Mouse (Mus musculus): ENCODE measurements around the gene Cntn2. TPM values are rescaled to one million over a fixed set of nuclear protein-coding genes. Genes with fewer than 3 reads are reported as not detected.
"Not testable (repeated sequence)": the region's sequence is repeated elsewhere in the genome, so short reads cannot be mapped to it uniquely, and the experiment has no call there.

Cntn2 gene
- total RNA-seq, 2 experiments from 2014 or later: 69.3 to 69.6 TPM

- DNase-seq (ENCODE audit: extremely low spot score in 1 of 2, low spot score in 1 of 2): no peak
Measured at GRCm38 (mm10) chr1:132518621-132519020, 24.4 kb downstream of the Cntn2 start.

- DNase-seq (ENCODE audit: extremely low spot score in 1 of 2, low spot score in 1 of 2): no peak
Measured at GRCm38 (mm10) chr1:132516776-132517175, 26.3 kb downstream of the Cntn2 start.

- DNase-seq (ENCODE audit: extremely low spot score in 1 of 2, low spot score in 1 of 2): no peak
Measured at GRCm38 (mm10) chr1:132515339-132515738, 27.7 kb downstream of the Cntn2 start.

GRCm38 (mm10) chr1:132512106-132512505, 30.9 kb downstream of the Cntn2 start:
- DNase-seq (ENCODE audit: extremely low spot score in 1 of 2, low spot score in 1 of 2): no peak

- no peak for DNase-seq (ENCODE audit: extremely low spot score in 1 of 2, low spot score in 1 of 2)
Measured at GRCm38 (mm10) chr1:132511521-132511920, 31.5 kb downstream of the Cntn2 start.

GRCm38 (mm10) chr1:132509771-132510170, 33.3 kb downstream of the Cntn2 start:
- no peak for DNase-seq (ENCODE audit: extremely low spot score in 1 of 2, low spot score in 1 of 2)

- DNase-seq (ENCODE audit: extremely low spot score in 1 of 2, low spot score in 1 of 2): no peak
Measured at GRCm38 (mm10) chr1:132506656-132507055, 36.4 kb downstream of the Cntn2 start.

GRCm38 (mm10) chr1:132506058-132506457, 37.0 kb downstream of the Cntn2 start, which contains the start of gene Tmem81:
Gene Tmem81 (plus strand): TSS chr1:132506230.
- DNase-seq (ENCODE audit: extremely low spot score in 1 of 2, low spot score in 1 of 2): no peak

GRCm38 (mm10) chr1:132505155-132505554, 37.9 kb downstream of the Cntn2 start:
- no peak for DNase-seq (ENCODE audit: extremely low spot score in 1 of 2, low spot score in 1 of 2)

- no peak for DNase-seq (ENCODE audit: extremely low spot score in 1 of 2, low spot score in 1 of 2)
Measured at GRCm38 (mm10) chr1:132500535-132500934, 42.5 kb downstream of the Cntn2 start.

GRCm38 (mm10) chr1:132483759-132484158, 59.3 kb downstream of the Cntn2 start:
- no peak for DNase-seq (ENCODE audit: extremely low spot score in 1 of 2, low spot score in 1 of 2)

- DNase-seq (ENCODE audit: extremely low spot score in 1 of 2, low spot score in 1 of 2): no peak
Measured at GRCm38 (mm10) chr1:132483234-132483633, 59.8 kb downstream of the Cntn2 start.

GRCm38 (mm10) chr1:132481619-132482018, 61.4 kb downstream of the Cntn2 start:
- DNase-seq (ENCODE audit: extremely low spot score in 1 of 2, low spot score in 1 of 2): no peak

- DNase-seq (ENCODE audit: extremely low spot score in 1 of 2, low spot score in 1 of 2): no peak
Measured at GRCm38 (mm10) chr1:132479438-132479837, 63.6 kb downstream of the Cntn2 start.

GRCm38 (mm10) chr1:132476928-132477691, 65.9 kb downstream of the Cntn2 start, which contains the start of gene Rbbp5:
Gene Rbbp5 (plus strand): TSS chr1:132477365.
- DNase-seq (ENCODE audit: extremely low spot score in 1 of 2, low spot score in 1 of 2): peak; percentile 80 to 94

GRCm38 (mm10) chr1:132476575-132476927, 66.5 kb downstream of the Cntn2 start:
- no peak for DNase-seq (ENCODE audit: extremely low spot score in 1 of 2, low spot score in 1 of 2)

GRCm38 (mm10) chr1:132474496-132474895, 68.6 kb downstream of the Cntn2 start:
- DNase-seq (ENCODE audit: extremely low spot score in 1 of 2, low spot score in 1 of 2): no peak

GRCm38 (mm10) chr1:132472537-132472936, 70.5 kb downstream of the Cntn2 start:
- no peak for DNase-seq (ENCODE audit: extremely low spot score in 1 of 2, low spot score in 1 of 2)

- DNase-seq (ENCODE audit: extremely low spot score in 1 of 2, low spot score in 1 of 2): no peak
Measured at GRCm38 (mm10) chr1:132471499-132471898, 71.6 kb downstream of the Cntn2 start.

- no peak for DNase-seq (ENCODE audit: extremely low spot score in 1 of 2, low spot score in 1 of 2)
Measured at GRCm38 (mm10) chr1:132471032-132471431, 72.0 kb downstream of the Cntn2 start.

GRCm38 (mm10) chr1:132470031-132470430, 73.0 kb downstream of the Cntn2 start:
- not testable (repeated sequence) for DNase-seq (ENCODE audit: extremely low spot score in 1 of 2, low spot score in 1 of 2)

GRCm38 (mm10) chr1:132469519-132469918, 73.5 kb downstream of the Cntn2 start:
- DNase-seq (ENCODE audit: extremely low spot score in 1 of 2, low spot score in 1 of 2): no peak

Measured in layer of hippocampus, postnatal 25 days (tissue).